Comparison of ENCODE assay signal across 28 mouse cellular contexts in the genomic region with DNA sequence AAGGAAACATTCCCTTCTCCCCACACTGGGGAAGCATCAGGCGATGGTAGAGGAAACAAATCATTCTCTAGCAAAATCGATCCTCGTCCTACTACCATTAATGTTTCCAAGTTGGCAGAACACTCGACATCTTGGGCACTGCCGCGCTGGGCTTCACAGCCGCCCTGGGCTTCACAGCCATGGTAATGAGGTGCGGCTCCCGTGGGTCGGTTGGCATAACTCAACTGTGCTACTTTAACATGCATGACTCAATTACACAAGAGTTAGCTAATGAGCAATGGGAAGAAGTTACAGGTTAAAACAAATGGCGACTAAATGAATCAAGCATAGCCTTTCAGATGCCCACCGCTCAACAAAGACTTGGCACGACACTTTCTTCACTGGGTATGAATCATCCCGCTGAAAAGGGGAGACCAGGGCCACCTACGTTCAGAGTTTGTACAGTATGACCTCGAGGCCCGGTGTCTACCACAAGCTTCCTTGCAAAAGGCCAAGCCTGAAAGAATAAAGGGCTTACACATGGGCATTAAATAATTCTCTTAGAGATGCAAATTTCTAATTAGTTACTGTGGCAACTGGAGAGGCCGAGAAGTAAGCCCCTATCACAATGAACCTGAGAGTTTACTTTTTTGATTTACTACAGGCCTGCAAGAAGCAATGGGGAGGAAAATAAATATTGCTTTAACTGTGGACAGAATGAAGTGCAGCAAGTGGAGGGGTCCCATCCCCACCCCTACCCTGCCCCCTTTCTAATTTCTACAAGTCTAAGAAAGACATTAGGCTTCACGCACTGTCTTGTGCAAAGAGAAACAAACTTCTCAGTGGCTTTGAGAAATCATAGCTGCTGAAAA. TPM values are rescaled to one million over a fixed set of nuclear protein-coding genes. Genes with fewer than 3 reads are reported as not detected.
DNase-seq lines count a peak whose midpoint lies in the region; ATAC-seq and TF ChIP-seq lines count a peak whose summit lies in the region.
"Had no signal": no experiment of that assay in that cellular context is flagged by ENCODE, and none has a peak within 500 bp of the region (broad histone marks: within the 10 kb centered on the region; RNA-seq: fewer than 3 reads in every experiment).

No protein-coding gene starts in this region.

- H3K9ac ChIP-seq in midbrain, embryonic 11.5 days (ENCODE audit: low read length) = no peak overlapping the region
- no peak overlapping the region for H3K9ac ChIP-seq in midbrain, postnatal 0 days (replicated peaks; ENCODE audit: low read length, poor library complexity, severe bottlenecking)
- no peak overlapping the region for H3K9ac ChIP-seq in forebrain, embryonic 13.5 days
- no peak overlapping the region for H3K9ac ChIP-seq in midbrain, embryonic 12.5 days (replicated peaks)
- H3K9ac ChIP-seq in neural tube, embryonic 15.5 days (replicated peaks) = no peak overlapping the region
- H3K9ac ChIP-seq: heart, embryonic 12.5 days; liver, postnatal 0 days had no signal

- H3K4me3 ChIP-seq in midbrain, embryonic 11.5 days (ENCODE audit: low read depth, low read length) = no peak overlapping the region
- no peak overlapping the region for H3K4me3 ChIP-seq in midbrain, postnatal 0 days (ENCODE audit: low read depth, low read length)
- H3K4me3 ChIP-seq in forebrain, embryonic 13.5 days = no peak overlapping the region
- H3K4me3 ChIP-seq in midbrain, embryonic 12.5 days = no peak overlapping the region
- H3K4me3 ChIP-seq in neural tube, embryonic 15.5 days (replicated peaks) = no peak overlapping the region
- H3K4me3 ChIP-seq: heart, embryonic 12.5 days; left cerebral cortex, adult 2 months; myocyte had no signal

- no peaks in the 10 kb centered on the region for H3K36me3 ChIP-seq in midbrain, embryonic 11.5 days (ENCODE audit: control insufficient read depth, insufficient read depth, low read length)
- no peaks in the 10 kb centered on the region for H3K36me3 ChIP-seq in midbrain, postnatal 0 days (ENCODE audit: insufficient read depth, low read length)
- no peaks in the 10 kb centered on the region for H3K36me3 ChIP-seq in forebrain, embryonic 13.5 days (ENCODE audit: poor library complexity, severe bottlenecking)
- no peaks in the 10 kb centered on the region for H3K36me3 ChIP-seq in midbrain, embryonic 12.5 days
- no peaks in the 10 kb centered on the region for H3K36me3 ChIP-seq in neural tube, embryonic 15.5 days
- H3K36me3 ChIP-seq: heart, embryonic 12.5 days had no signal

- no peaks in the 10 kb centered on the region for H3K9me3 ChIP-seq in midbrain, embryonic 11.5 days (ENCODE audit: control insufficient read depth, low read length)
- no peaks in the 10 kb centered on the region for H3K9me3 ChIP-seq in midbrain, postnatal 0 days (ENCODE audit: low read length)
- no peaks in the 10 kb centered on the region for H3K9me3 ChIP-seq in forebrain, embryonic 13.5 days (replicated peaks)
- no peaks in the 10 kb centered on the region for H3K9me3 ChIP-seq in midbrain, embryonic 12.5 days
- no peaks in the 10 kb centered on the region for H3K9me3 ChIP-seq in neural tube, embryonic 15.5 days (replicated peaks)
- H3K9me3 ChIP-seq: heart, embryonic 12.5 days had no signal

- H3K4me1 ChIP-seq in midbrain, embryonic 11.5 days (ENCODE audit: control insufficient read depth, insufficient read depth, low read length) = peaks cover 4% of the 10 kb centered on the region
- no peaks in the 10 kb centered on the region for H3K4me1 ChIP-seq in midbrain, postnatal 0 days (ENCODE audit: insufficient read depth, low read length)
- H3K4me1 ChIP-seq in forebrain, embryonic 13.5 days = peaks cover 21% of the 10 kb centered on the region
- peaks cover 18% of the 10 kb centered on the region for H3K4me1 ChIP-seq in midbrain, embryonic 12.5 days
- H3K4me1 ChIP-seq in neural tube, embryonic 15.5 days = no peaks in the 10 kb centered on the region

- peak; percentile 70; the same call in 1 of the 2 replicates for ATAC-seq in midbrain, embryonic 11.5 days (ENCODE audit: low FRiP score)
- no peak for ATAC-seq in midbrain, postnatal 0 days (ENCODE audit: low FRiP score)
- peak; percentile 87 for ATAC-seq in forebrain, embryonic 13.5 days
- ATAC-seq in midbrain, embryonic 12.5 days (ENCODE audit: low FRiP score, low read depth) = peak; percentile 63
- peak; percentile 61 for ATAC-seq in neural tube, embryonic 15.5 days (ENCODE audit: low FRiP score)
- ATAC-seq: liver, postnatal 0 days had no signal

- TF ChIP-seq CTCF in midbrain, postnatal 0 days (IDR thresholded peaks at IDR 0.05) = no peak

- DNase-seq in midbrain, embryonic 11.5 days (ENCODE audit: low spot score, missing footprints) = peak; percentile 82
- DNase-seq in midbrain, postnatal 0 days (ENCODE audit: low spot score) = no peak
- no peak for DNase-seq in right cerebral cortex, postnatal 36 days (ENCODE audit: low spot score in 2 of 2)
- DNase-seq in cerebellum, postnatal 10 days = no peak
- DNase-seq: adrenal gland, postnatal 10 days; cerebellum, adult 11 months; cerebellum, postnatal 14 days; embryo, embryonic 11 days; heart, adult 11 months; heart, postnatal 14 days; kidney, adult 2 months; kidney, postnatal 25 days; left cerebral cortex, postnatal 4 days; liver; liver, postnatal 0 days; lung, postnatal 10 days; thymus, postnatal 36 days had no signal

- no peak overlapping the region for H3K4me2 ChIP-seq in midbrain, embryonic 11.5 days
- no peak overlapping the region for H3K4me2 ChIP-seq in midbrain, postnatal 0 days (ENCODE audit: low read depth, low read length, poor library complexity, severe bottlenecking)
- H3K4me2 ChIP-seq in forebrain, embryonic 13.5 days = peak overlapping the region; percentile 16; the same call in 1 of the 2 replicates
- no peak overlapping the region for H3K4me2 ChIP-seq in midbrain, embryonic 12.5 days (replicated peaks)
- no peak overlapping the region for H3K4me2 ChIP-seq in neural tube, embryonic 15.5 days
- H3K4me2 ChIP-seq: heart, embryonic 12.5 days had no signal

- no peak overlapping the region for H3K27ac ChIP-seq in midbrain, embryonic 11.5 days (ENCODE audit: low read depth, low read length)
- H3K27ac ChIP-seq in midbrain, postnatal 0 days (ENCODE audit: low read depth, low read length) = no peak overlapping the region
- H3K27ac ChIP-seq in forebrain, embryonic 13.5 days = no peak overlapping the region
- H3K27ac ChIP-seq in midbrain, embryonic 12.5 days (replicated peaks) = peak overlapping the region; percentile 35; the same call in 1 of the 2 replicates
- no peak overlapping the region for H3K27ac ChIP-seq in neural tube, embryonic 15.5 days (replicated peaks)
- H3K27ac ChIP-seq: left cerebral cortex, adult 2 months had no signal

- 69% methylated on average over 19 of the region's 19 CpGs for WGBS in midbrain, embryonic 11.5 days
- WGBS in midbrain, postnatal 0 days = 48% methylated on average over 19 of the region's 19 CpGs
- 31% methylated on average over 19 of the region's 19 CpGs for WGBS in forebrain, embryonic 13.5 days
- 58% methylated on average over 19 of the region's 19 CpGs for WGBS in midbrain, embryonic 12.5 days
- 31% methylated on average over 19 of the region's 19 CpGs for WGBS in neural tube, embryonic 15.5 days

- no peaks in the 10 kb centered on the region; the same call in 1 of the 2 replicates for H3K27me3 ChIP-seq in midbrain, embryonic 11.5 days (ENCODE audit: control insufficient read depth, insufficient read depth, low read length)
- no peaks in the 10 kb centered on the region; the same call in 1 of the 2 replicates for H3K27me3 ChIP-seq in midbrain, postnatal 0 days (ENCODE audit: insufficient read depth, low read length)
- peaks cover 34% of the 10 kb centered on the region for H3K27me3 ChIP-seq in forebrain, embryonic 13.5 days
- H3K27me3 ChIP-seq in midbrain, embryonic 12.5 days = peaks cover 15% of the 10 kb centered on the region
- H3K27me3 ChIP-seq in neural tube, embryonic 15.5 days (replicated peaks) = peaks cover 86% of the 10 kb centered on the region
- H3K27me3 ChIP-seq: heart, embryonic 12.5 days had no signal

RNA-seq across cellular contexts. Expression of a gene that starts 38.1 kb away (rescaled TPM):
- 18.7 and 20.7 TPM in 2 replicates for polyA plus RNA-seq in midbrain, embryonic 11.5 days (2014; fragmentation: Nextera tagmentation; extraction: Ambion mirVana)
- 0.77 TPM in 1 of 2 replicates, not detected in the other for total RNA-seq in midbrain, postnatal 0 days (2014; rRNA removed)
- polyA plus RNA-seq in midbrain, postnatal 0 days (2015; fragmentation: Nextera tagmentation; extraction: Ambion mirVana) = not detected in 2 replicates
- polyA plus RNA-seq in forebrain, embryonic 13.5 days (2015; fragmentation: Nextera tagmentation; extraction: Ambion mirVana) = 16.8 and 23.0 TPM in 2 replicates
- polyA plus RNA-seq in midbrain, embryonic 12.5 days (2016; fragmentation: Nextera tagmentation; extraction: Ambion mirVana) = 11.1 and 65.4 TPM in 2 replicates
- 14.9 and 17.3 TPM in 2 replicates for polyA plus RNA-seq in neural tube, embryonic 15.5 days (2015; fragmentation: Nextera tagmentation; extraction: Ambion mirVana)
- total RNA-seq: adrenal gland, postnatal 10 days; gastrocnemius, adult 18-20 months; layer of hippocampus, adult 8-10 months; left cerebral cortex, adult 2 months; left cerebral cortex, postnatal 4 days; megakaryocyte, adult 5-6 weeks had no signal
- polyA plus RNA-seq: C2C12; kidney, adult 2 months; liver, postnatal 0 days; myocyte; stomach, embryonic 14.5 days had no signal

Comparison
In these comparisons a context has a peak if more than half of its experiments do, and no peak if none do; other contexts are left out.
1. RNA of a gene that starts 38.1 kb away (polyA plus RNA-seq): 18.7 to 20.7 TPM in midbrain, embryonic 11.5 days, 14.9 to 17.3 TPM in neural tube, embryonic 15.5 days, 16.8 to 23.0 TPM in forebrain, embryonic 13.5 days and 11.1 to 65.4 TPM in midbrain, embryonic 12.5 days; not detected in midbrain, postnatal 0 days; every median in the first group is over 10 times any median in the second.